Mouse (Mus musculus): ENCODE measurements at regions not wholly inside any gene's neighbourhood (a gene's known extent, or its start where the extent isn't known, plus 50 kb on each side); places are given as distances from the start of the nearest gene placed in this dataset.
A peak's percentile ranks its signal among the peaks of the same experiment; 100 is the strongest.

DNA sequence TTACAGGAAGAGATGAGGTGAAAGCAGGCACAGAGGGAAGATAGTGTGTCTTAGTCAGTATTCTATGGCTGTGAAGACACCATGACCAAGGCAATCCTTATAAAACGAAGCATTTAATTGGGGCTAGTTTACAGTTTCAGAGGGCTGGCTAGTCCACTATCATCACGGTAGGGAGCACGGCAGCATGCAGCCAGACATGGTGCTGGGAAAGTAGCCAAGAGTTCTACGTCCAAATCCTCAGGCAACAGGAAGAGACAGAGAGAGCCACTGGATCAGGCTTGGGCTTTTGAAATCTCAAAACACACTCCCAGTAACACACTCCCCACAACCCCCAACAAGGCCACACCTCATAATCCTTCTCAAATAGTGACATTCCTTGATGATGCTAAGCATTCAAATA lies 113.4 kb upstream of the Htr2a start:
- DNase-seq (ENCODE audit: extremely low spot score in 1 of 2, low spot score in 2 of 2): no peak
- intact Hi-C loops (cut with DNase I): no loop called here

DNA sequence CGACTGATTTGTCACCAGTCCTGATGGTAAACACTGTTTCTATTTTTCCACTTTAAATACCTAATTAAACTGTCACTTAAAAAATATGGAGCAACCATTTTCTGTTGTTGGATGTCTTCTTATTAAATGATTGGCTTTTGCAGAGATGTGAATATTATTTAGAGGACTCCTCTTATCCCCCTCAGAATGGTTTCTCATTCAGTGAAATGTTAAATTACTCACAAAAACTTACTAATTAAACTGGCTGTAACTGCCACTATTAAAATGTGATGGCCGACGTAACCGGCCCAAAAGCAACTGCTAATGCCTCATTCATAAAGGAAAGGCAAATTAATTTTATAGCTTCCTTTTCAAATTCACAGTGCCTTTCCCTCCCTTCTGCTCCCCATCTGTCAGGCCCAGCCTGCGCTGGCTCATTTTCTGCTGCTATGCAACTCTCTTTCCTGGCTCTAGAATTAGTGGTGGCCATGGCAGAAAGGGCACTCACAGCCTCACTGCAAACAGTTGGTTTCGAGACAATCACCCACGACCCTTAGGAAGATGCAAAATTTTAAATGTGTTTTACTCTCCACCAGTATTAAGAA lies 111.2 kb upstream of the Htr2a start:
- intact Hi-C loops (cut with DNase I): no loop called here
- peak in 1 of 2 experiments; percentile 15 for DNase-seq (ENCODE audit: extremely low spot score in 1 of 2, low spot score in 2 of 2)

DNA sequence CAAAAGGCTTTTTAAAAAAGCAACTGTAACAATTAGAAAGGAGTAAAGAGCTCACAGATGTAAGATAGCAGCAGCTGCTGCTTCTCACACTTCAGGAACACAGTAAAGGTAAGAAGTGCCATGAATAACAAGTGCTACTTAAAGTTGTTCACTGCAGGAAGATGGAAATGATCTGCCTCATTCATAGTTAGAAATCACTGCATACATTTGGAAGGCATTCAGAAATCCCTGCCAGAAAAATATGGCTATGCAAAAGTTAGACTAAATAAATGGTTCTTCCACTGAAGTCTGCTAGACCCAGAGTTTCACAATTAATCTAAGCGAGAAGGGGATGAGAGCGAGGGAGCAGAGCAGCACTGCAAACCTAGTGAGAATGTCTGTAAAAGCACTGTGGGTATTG lies 102.5 kb upstream of the Htr2a start:
- intact Hi-C loops (cut with DNase I): no loop called here
- DNase-seq (ENCODE audit: extremely low spot score in 1 of 2, low spot score in 2 of 2): peak in 1 of 2 experiments; percentile 53

DNA sequence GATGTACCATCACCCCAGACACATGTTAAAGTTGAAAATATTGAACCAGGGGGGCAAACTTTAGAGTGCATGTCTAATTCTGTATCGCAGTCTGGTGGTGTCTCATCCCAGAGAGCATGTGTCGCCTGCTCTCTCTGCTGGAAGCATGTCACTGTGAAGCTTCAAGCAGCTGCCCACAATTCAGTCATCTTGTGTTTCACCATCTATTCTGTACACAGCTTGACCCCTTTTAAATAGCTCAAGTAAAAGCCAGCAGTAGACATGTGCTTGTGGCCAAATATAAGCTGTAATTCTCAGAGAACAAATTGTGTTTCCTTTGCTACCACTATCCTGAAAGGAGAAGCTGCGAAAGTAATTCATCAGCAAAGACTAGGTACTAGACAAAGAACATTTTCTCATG lies 96.6 kb upstream of the Htr2a start:
- intact Hi-C loops (cut with DNase I): no loop called here
- DNase-seq (ENCODE audit: extremely low spot score in 1 of 2, low spot score in 2 of 2): no peak

DNA sequence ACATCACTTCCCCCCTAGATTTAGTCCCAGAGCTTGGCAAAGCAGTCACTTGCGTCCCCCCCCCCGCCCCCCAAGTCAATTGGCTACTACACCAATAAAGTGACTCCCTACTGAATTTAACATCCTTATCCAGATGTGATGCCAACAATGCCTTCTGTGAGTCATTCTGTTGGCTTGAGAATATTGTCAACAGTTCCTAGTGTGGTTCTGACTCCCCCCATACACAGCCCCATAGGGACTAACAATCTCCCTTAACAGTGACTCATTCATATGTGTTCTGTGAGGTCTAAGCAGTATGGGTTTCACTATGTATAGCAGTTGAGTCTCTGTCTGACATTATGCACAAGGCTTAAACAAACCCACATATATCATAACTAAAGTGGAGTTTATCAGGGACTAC lies 89.5 kb upstream of the Htr2a start:
- DNase-seq (ENCODE audit: extremely low spot score in 1 of 2, low spot score in 2 of 2): no peak
- intact Hi-C loops (cut with DNase I): no loop called here

DNA sequence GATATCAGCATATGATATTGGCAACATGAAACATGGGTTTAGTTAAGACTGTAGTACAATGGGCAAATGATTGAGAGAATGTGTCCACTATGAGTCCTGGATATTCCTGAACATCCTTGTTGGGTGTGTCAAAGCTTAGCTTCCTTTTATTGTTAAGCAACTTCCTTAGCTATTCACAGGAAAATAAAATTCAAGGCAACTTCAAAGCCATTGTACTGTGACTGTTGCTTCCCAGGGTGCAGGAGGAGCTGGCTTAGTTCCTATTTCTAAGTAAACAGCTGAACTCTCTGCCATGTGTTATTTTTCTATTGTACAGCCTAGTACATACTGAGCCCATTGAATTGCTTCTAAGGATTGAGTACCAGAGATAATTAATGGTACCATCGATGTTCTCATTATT lies 87.0 kb upstream of the Htr2a start:
- intact Hi-C loops (cut with DNase I): no loop called here
- no peak for DNase-seq (ENCODE audit: extremely low spot score in 1 of 2, low spot score in 2 of 2)

DNA sequence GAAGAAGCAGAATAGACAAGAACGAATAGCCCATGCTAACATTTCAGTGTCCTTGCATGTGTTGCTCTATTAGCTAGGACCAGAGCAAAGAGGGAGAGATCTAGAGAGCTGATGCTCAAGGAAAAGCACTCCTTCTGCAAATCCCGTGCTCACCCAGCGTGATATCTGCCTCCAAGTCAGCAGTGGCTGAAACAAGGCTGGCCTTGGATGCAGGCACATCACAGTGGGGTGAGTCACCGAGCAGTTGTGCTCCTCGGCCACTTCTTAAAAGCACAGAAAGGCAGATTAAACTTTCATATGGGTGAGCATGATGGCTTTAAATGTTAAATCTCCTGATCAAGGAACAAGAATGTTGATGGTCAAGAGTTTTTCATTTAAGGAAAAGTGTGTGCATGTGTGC lies 82.3 kb upstream of the Htr2a start:
- intact Hi-C loops (cut with DNase I): no loop called here
- DNase-seq (ENCODE audit: extremely low spot score in 1 of 2, low spot score in 2 of 2): no peak
